Comparison of ENCODE assay signal across 8 mouse cellular contexts in genomic region chr11:11878278-11878980, GRCm38 (mm10). TPM values are rescaled to one million over a fixed set of nuclear protein-coding genes. Genes with fewer than 3 reads are reported as not detected.
DNase-seq lines count a peak whose midpoint lies in the region; ATAC-seq lines count a peak whose summit lies in the region.

No protein-coding gene starts in this region.

- H3K27ac ChIP-seq in heart, embryonic 16.5 days (ENCODE audit: low read length) = peak overlapping the region; percentile 87
- H3K27ac ChIP-seq in liver, embryonic 16.5 days (ENCODE audit: low read length) = no peak overlapping the region; the same call in 1 of the 2 replicates

- peak; percentile 51 for DNase-seq in gastrocnemius, adult 18-20 months (ENCODE audit: low spot score)
- DNase-seq in gastrocnemius, postnatal 10 days = no peak
- DNase-seq in embryo, embryonic 10.5 days (ENCODE audit: low spot score) = peak; percentile 75
- peak; percentile 24 for DNase-seq in thymus, postnatal 25 days
- DNase-seq in cerebellum, adult 8-10 months = no peak
- DNase-seq in cerebellum, adult 18-20 months = no peak

- H3K9ac ChIP-seq in heart, embryonic 16.5 days (ENCODE audit: low read length) = peak overlapping the region; percentile 46
- H3K9ac ChIP-seq in liver, embryonic 16.5 days (ENCODE audit: low read depth, low read length) = no peak overlapping the region

- H3K36me3 ChIP-seq in heart, embryonic 16.5 days (ENCODE audit: control insufficient read depth, insufficient read depth) = no peaks in the 10 kb centered on the region
- H3K36me3 ChIP-seq in liver, embryonic 16.5 days (ENCODE audit: control insufficient read depth, insufficient read depth) = no peaks in the 10 kb centered on the region

- WGBS in heart, embryonic 16.5 days = 7% methylated on average over 11 of the region's 11 CpGs
- WGBS in liver, embryonic 16.5 days (ENCODE audit: insufficient replicate concordance) = 9% methylated on average over 11 of the region's 11 CpGs

- ATAC-seq in heart, embryonic 16.5 days (replicated peaks; ENCODE audit: extremely low read depth, insufficient read depth, low FRiP score) = peak; percentile 61
- ATAC-seq in liver, embryonic 16.5 days (ENCODE audit: low read depth) = 0 out of 2 replicates have a peak, but pooled peaks have one; percentile 28

- H3K4me2 ChIP-seq in heart, embryonic 16.5 days (ENCODE audit: low read depth, low read length) = no peak overlapping the region
- no peak overlapping the region for H3K4me2 ChIP-seq in liver, embryonic 16.5 days (ENCODE audit: low read depth, low read length)

- H3K27me3 ChIP-seq in heart, embryonic 16.5 days (ENCODE audit: control insufficient read depth, insufficient read depth, low read length) = no peaks in the 10 kb centered on the region
- H3K27me3 ChIP-seq in liver, embryonic 16.5 days (ENCODE audit: control insufficient read depth, insufficient read depth, low read depth, low read length) = no peaks in the 10 kb centered on the region

- H3K4me1 ChIP-seq in heart, embryonic 16.5 days (ENCODE audit: control insufficient read depth, insufficient read depth, low read length) = peaks cover 65% of the 10 kb centered on the region
- peaks cover 20% of the 10 kb centered on the region for H3K4me1 ChIP-seq in liver, embryonic 16.5 days (ENCODE audit: control insufficient read depth, low read depth, low read length)

- H3K4me3 ChIP-seq in heart, embryonic 16.5 days (ENCODE audit: low read length) = no peak overlapping the region
- no peak overlapping the region for H3K4me3 ChIP-seq in liver, embryonic 16.5 days (ENCODE audit: low read depth, low read length)

- H3K9me3 ChIP-seq in heart, embryonic 16.5 days (replicated peaks; ENCODE audit: control insufficient read depth, low read length) = no peaks in the 10 kb centered on the region
- no peaks in the 10 kb centered on the region for H3K9me3 ChIP-seq in liver, embryonic 16.5 days (replicated peaks; ENCODE audit: control insufficient read depth, low read length)

RNA-seq across cellular contexts. Expression of gene Ddc, which starts 19.5 kb away (rescaled TPM):
- under 1 TPM; 0.66 to 0.71 TPM for total RNA-seq in gastrocnemius, adult 18-20 months (2021)
- total RNA-seq in gastrocnemius, postnatal 10 days (2021) = 10 to 100 TPM; 38.1 to 45.7 TPM
- polyA plus RNA-seq in heart, embryonic 16.5 days (2015; fragmentation: Nextera tagmentation; extraction: Ambion mirVana) = 112 TPM in 2 replicates
- polyA plus RNA-seq in liver, embryonic 16.5 days (2015; fragmentation: Nextera tagmentation; extraction: Ambion mirVana) = 13.5 and 16.3 TPM in 2 replicates

Comparison
In these comparisons a context has a peak if more than half of its experiments do, and no peak if none do; other contexts are left out.
1. DNase-seq: peak in gastrocnemius, adult 18-20 months (single experiment), embryo, embryonic 10.5 days (single experiment) and thymus, postnatal 25 days (single experiment); none in gastrocnemius, postnatal 10 days (single experiment), cerebellum, adult 8-10 months (single experiment) and cerebellum, adult 18-20 months (0 of 2).
2. RNA of gene Ddc, which starts 19.5 kb away (total RNA-seq): 38.1 to 45.7 TPM in gastrocnemius, postnatal 10 days; 0.66 to 0.71 TPM in gastrocnemius, adult 18-20 months; every median in the first group is over 10 times any median in the second.